Mouse (Mus musculus) hematopoietic stem cell, adult 5-6 weeks (primary cell): ENCODE results near the gene Isy1. TPM values are rescaled to one million over a fixed set of nuclear protein-coding genes. Genes with fewer than 3 reads are reported as not detected.

Experiments
- ATAC-seq, 2 experiments: fragments of 125-278 bp in 1 of 2; replicated peaks in 1 of 2; 2 replicates each; pipeline ENCODE4 v1.8.0; 2016 to 2017; ENCODE audit warnings: inconsistent platforms in 2 of 2, mild to moderate bottlenecking in 2 of 2, moderate number of reproducible peaks in 2 of 2, low read depth in 1 of 2, moderate TSS enrichment in 1 of 2; ENCODE audit not compliant: low FRiP score in 2 of 2, poor library complexity in 2 of 2, severe bottlenecking in 2 of 2, insufficient read depth in 1 of 2, low TSS enrichment in 1 of 2
- total RNA-seq: library from RNA; stranded (forward); fragments of 172-1452, 232-1000 nt; gene quantifications from 2 replicates; pipeline ENCODE4 v1.2.3, GENCODE M21; 2017

Gene Isy1
- 131 and 197 TPM in 2 replicates for total RNA-seq

GRCm38 (mm10) chr6:87838551-87839197, at the start of gene Isy1:
Gene Isy1 (minus strand): TSS chr6:87838798.
- peak; percentile 95 to 97 for ATAC-seq

- peak; percentile 91 to 95 for ATAC-seq
These were observed 49.1 kb upstream of the Isy1 start, which contains the start of gene Copg1 for GRCm38 (mm10) chr6:87887594-87888233. Gene Copg1 (plus strand): TSS chr6:87887814.

GRCm38 (mm10) chr6:87886721-87887120, 48.1 kb upstream of the Isy1 start:
- ATAC-seq: no peak

GRCm38 (mm10) chr6:87882816-87883215, 44.2 kb upstream of the Isy1 start:
- ATAC-seq: peak; percentile 57 to 59; a peak in 3 of 4 replicates

- ATAC-seq: no peak
These were observed 43.6 kb upstream of the Isy1 start for GRCm38 (mm10) chr6:87882221-87882620.

GRCm38 (mm10) chr6:87879628-87880027, 41.0 kb upstream of the Isy1 start:
- ATAC-seq: no peak

- ATAC-seq: no peak
These were observed 40.4 kb upstream of the Isy1 start for GRCm38 (mm10) chr6:87879010-87879409.

GRCm38 (mm10) chr6:87876068-87876643, 37.6 kb upstream of the Isy1 start:
- ATAC-seq: no peak

GRCm38 (mm10) chr6:87875562-87875961, 37.0 kb upstream of the Isy1 start:
- no peak for ATAC-seq

GRCm38 (mm10) chr6:87875083-87875482, 36.5 kb upstream of the Isy1 start:
- no peak for ATAC-seq

- ATAC-seq: no peak
These were observed 35.4 kb upstream of the Isy1 start for GRCm38 (mm10) chr6:87873963-87874362.

- peak; percentile 42 to 43; a peak in 1 of 4 replicates for ATAC-seq
These were observed 34.5 kb upstream of the Isy1 start for GRCm38 (mm10) chr6:87873104-87873503.

GRCm38 (mm10) chr6:87871240-87871639, 32.6 kb upstream of the Isy1 start:
- ATAC-seq: no peak

- no peak for ATAC-seq
These were observed 31.8 kb upstream of the Isy1 start for GRCm38 (mm10) chr6:87870440-87870839.

GRCm38 (mm10) chr6:87868871-87869506, 30.4 kb upstream of the Isy1 start:
- ATAC-seq: peak; percentile 71 to 82

GRCm38 (mm10) chr6:87867256-87867655, 28.7 kb upstream of the Isy1 start:
- no peak for ATAC-seq

GRCm38 (mm10) chr6:87866211-87866610, 27.6 kb upstream of the Isy1 start:
- ATAC-seq: no peak

GRCm38 (mm10) chr6:87857071-87857470, 18.5 kb upstream of the Isy1 start:
- ATAC-seq: no peak
